Mouse (Mus musculus) retina, postnatal 7 days (tissue): ENCODE measurements at regions not wholly inside any gene's neighbourhood (a gene's known extent, or its start where the extent isn't known, plus 50 kb on each side); places are given as distances from the start of the nearest gene placed in this dataset.
"Not testable (repeated sequence)": the region's sequence is repeated elsewhere in the genome, so short reads cannot be mapped to it uniquely, and the experiment has no call there.

Experiments used
- DNase-seq: peaks from one replicate; pipeline ENCODE4 v3.0.0-alpha.2; 2012; ENCODE audit warnings: low read depth, low spot score

- DNase-seq, result no peak
Measured at GRCm38 (mm10) chr2:63706643-63707042, 391.2 kb downstream of the Fign start.

- DNase-seq, result no peak
Measured at GRCm38 (mm10) chr2:63706183-63706582, 391.7 kb downstream of the Fign start.

- peak; percentile 19 for DNase-seq
Measured at GRCm38 (mm10) chr2:63702333-63703096, 395.3 kb downstream of the Fign start.

- no peak for DNase-seq
Measured at GRCm38 (mm10) chr2:63701861-63702260, 396.0 kb downstream of the Fign start.

GRCm38 (mm10) chr2:63700255-63700654 is 397.6 kb downstream of the Fign start:
- peak; percentile 32 for DNase-seq

GRCm38 (mm10) chr2:63669700-63670099 is 428.1 kb downstream of the Fign start:
- no peak for DNase-seq

- no peak for DNase-seq
Measured at GRCm38 (mm10) chr2:63668784-63669183, 429.1 kb downstream of the Fign start.

GRCm38 (mm10) chr2:63659947-63660346 is 437.9 kb downstream of the Fign start:
- DNase-seq, result not testable (repeated sequence)
